Mouse (Mus musculus): Measurements from ENCODE around the gene Fbxo5. TPM values are rescaled to one million over a fixed set of nuclear protein-coding genes. Genes with fewer than 3 reads are reported as not detected.

The Fbxo5 gene
- polyA plus RNA-seq, 1 experiment from 2014 or later, result 47.9 TPM

DNA sequence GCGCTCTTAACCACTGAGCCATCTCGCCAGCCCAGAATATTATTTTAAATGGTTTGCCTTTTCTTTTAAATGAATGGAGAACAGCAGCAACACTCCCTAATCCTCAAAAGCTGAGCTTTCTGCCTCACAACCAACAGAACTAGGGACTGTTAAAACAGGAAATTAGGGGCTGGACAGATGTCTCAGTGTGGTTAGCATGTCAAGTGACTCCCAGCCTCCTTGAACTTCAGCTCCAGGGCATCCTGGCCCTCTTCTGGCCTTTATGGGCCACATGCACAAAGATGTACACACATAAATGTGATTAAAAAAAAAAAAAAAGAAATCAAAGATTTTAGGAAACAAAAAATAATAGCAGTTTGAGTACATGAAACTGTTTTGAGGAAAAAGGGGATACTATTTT is 10.6 kb upstream of the Fbxo5 start:
- Histone ChIP-seq H3K4me2 (ENCODE audit: low read depth, low read length) (no peak overlapping the region), H3K9ac (ENCODE audit: low read depth, low read length) (no peak overlapping the region), H3K4me3 (ENCODE audit: low read length) (no peak overlapping the region), H3K9me3 (ENCODE audit: control insufficient read depth, low read length) (no peaks in the 10 kb centered on the region), H3K4me1 (ENCODE audit: control insufficient read depth, insufficient read depth, low read length) (0 out of 2 replicates have a peak, but pooled peaks cover under 1% of the 10 kb centered on the region), H3K36me3 (ENCODE audit: control insufficient read depth, insufficient read depth, low read length) (peaks cover 38% of the 10 kb centered on the region), H3K27ac (ENCODE audit: low read length) (no peak overlapping the region), H3K27me3 (replicated peaks; ENCODE audit: control insufficient read depth, insufficient read depth, low read length) (no peaks in the 10 kb centered on the region)
- WGBS, result 100% methylated on average over 2 of the region's 2 CpGs
- ATAC-seq, result no peak

DNA sequence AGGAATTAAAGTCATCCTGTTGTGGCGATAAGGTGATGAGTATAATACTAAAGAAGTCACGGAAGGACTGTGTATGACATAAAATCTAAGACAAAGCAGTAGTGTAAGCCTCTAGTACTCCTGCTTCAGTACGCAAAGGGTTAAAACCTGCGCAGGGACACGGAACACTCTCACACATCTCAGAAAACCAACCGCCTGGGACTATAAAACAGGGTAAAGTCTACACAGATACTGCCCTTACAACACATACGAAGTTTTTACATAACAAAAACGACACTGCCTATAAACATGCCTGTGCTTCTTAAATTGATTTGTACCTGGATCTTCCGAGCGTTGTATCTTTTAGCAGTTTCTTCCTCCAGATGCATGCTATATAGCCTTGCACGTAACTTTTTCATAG is 8.3 kb upstream of the Fbxo5 start:
- peak; percentile 53; the same call in 1 of the 2 replicates for ATAC-seq
- no peak overlapping the region for H3K4me2 ChIP-seq (ENCODE audit: low read depth, low read length)
- H3K27me3 ChIP-seq (replicated peaks; ENCODE audit: control insufficient read depth, insufficient read depth, low read length), result no peaks in the 10 kb centered on the region
- no peak overlapping the region for H3K27ac ChIP-seq (ENCODE audit: low read length)
- no peak overlapping the region for H3K9ac ChIP-seq (ENCODE audit: low read depth, low read length)
- WGBS, result 78% methylated on average over 11 of the region's 11 CpGs
- H3K4me1 ChIP-seq (ENCODE audit: control insufficient read depth, insufficient read depth, low read length), result no peaks in the 10 kb centered on the region
- H3K36me3 ChIP-seq (ENCODE audit: control insufficient read depth, insufficient read depth, low read length), result peaks cover 32% of the 10 kb centered on the region
- H3K9me3 ChIP-seq (ENCODE audit: control insufficient read depth, low read length), result no peaks in the 10 kb centered on the region
- H3K4me3 ChIP-seq (ENCODE audit: low read length), result no peak overlapping the region

DNA sequence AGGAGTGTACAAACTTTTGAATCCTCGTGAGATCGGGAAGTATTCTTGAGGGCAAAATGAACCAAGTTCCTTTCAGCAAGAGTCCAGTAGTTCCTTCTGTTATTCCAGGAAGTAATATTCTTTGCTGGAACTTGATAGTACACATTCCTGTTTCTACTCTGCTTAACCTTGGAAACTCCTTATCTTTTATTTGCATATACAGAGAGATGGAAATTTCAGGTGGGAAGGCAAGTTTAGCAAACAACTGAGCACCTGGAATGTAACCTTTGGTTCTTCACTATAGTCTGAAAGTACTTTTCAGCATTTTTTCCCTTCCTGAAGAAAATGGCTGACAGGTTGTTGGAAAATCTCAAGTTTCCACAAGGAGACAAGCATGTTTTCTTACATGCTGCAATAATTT is 2.3 kb upstream of the Fbxo5 start:
- 0 out of 2 replicates have a peak, but pooled peaks have one; percentile 3 for ATAC-seq

DNA sequence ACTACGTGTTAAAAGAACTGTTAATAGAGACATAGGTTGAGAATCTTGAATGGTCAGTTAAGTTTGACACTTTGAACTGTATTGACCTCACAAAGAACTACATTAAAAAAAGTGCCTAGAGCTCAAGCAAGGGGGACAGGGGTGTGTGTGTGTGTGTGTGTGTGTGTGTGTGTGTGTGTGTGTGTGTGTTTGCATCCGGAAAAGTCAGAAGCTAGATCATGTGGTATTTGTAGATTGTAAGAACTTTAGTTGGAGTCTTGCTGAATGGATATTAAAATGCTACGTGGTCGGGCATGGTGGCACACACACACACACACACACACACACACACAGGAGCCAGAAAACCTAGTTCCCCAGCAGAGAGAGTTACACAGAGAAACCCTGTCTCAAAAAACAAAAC is 1.6 kb upstream of the Fbxo5 start:
- Histone ChIP-seq H3K9me3 (ENCODE audit: control insufficient read depth, low read length) (no peaks in the 10 kb centered on the region), H3K27ac (ENCODE audit: low read length) (peak overlapping the region; percentile 79), H3K4me1 (ENCODE audit: control insufficient read depth, insufficient read depth, low read length) (peaks cover 13% of the 10 kb centered on the region), H3K9ac (ENCODE audit: low read depth, low read length) (no peak overlapping the region), H3K4me2 (ENCODE audit: low read depth, low read length) (no peak overlapping the region), H3K4me3 (ENCODE audit: low read length) (no peak overlapping the region), H3K27me3 (replicated peaks; ENCODE audit: control insufficient read depth, insufficient read depth, low read length) (no peaks in the 10 kb centered on the region), H3K36me3 (ENCODE audit: control insufficient read depth, insufficient read depth, low read length) (peaks cover 5% of the 10 kb centered on the region; the same call in 1 of the 2 replicates)
- 59% methylated on average over 4 of the region's 4 CpGs for WGBS
- no peak for ATAC-seq

More for the DNA sequence above, 2.3 kb upstream of the Fbxo5 start:
- Histone ChIP-seq H3K4me1 (ENCODE audit: control insufficient read depth, insufficient read depth, low read length) (peaks cover 7% of the 10 kb centered on the region), H3K9ac (ENCODE audit: low read depth, low read length) (no peak overlapping the region), H3K36me3 (ENCODE audit: control insufficient read depth, insufficient read depth, low read length) (peaks cover 10% of the 10 kb centered on the region), H3K27me3 (replicated peaks; ENCODE audit: control insufficient read depth, insufficient read depth, low read length) (no peaks in the 10 kb centered on the region), H3K4me2 (ENCODE audit: low read depth, low read length) (peak overlapping the region; percentile 33; the same call in 1 of the 2 replicates), H3K4me3 (ENCODE audit: low read length) (no peak overlapping the region), H3K27ac (ENCODE audit: low read length) (peak overlapping the region; percentile 91), H3K9me3 (ENCODE audit: control insufficient read depth, low read length) (no peaks in the 10 kb centered on the region)
- 39% methylated on average over 2 of the region's 2 CpGs for WGBS

DNA sequence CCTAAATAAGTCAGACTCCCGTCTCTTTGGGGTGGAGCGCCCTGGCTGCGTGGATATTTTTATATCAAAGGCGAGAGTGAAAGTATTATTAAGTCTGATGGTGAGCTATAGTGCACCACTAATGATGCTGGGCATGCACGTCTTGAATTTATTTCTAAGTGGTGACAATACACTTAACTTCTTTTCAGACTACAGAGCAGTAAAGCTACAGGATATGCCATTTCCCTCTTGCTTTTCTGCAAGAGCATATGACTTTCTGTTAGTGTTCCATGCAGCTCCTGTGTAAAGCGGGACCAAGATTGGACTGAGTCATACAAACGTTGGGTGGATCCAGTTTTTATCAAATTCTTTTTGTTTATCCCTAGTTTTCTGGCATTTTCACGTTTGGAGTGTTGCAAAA is 1.0 kb upstream of the Fbxo5 start:
- H3K4me3 ChIP-seq (ENCODE audit: low read length), result peak overlapping the region; percentile 74
- ATAC-seq, result no peak
- WGBS, result 12% methylated on average over 8 of the region's 8 CpGs
- H3K27me3 ChIP-seq (replicated peaks; ENCODE audit: control insufficient read depth, insufficient read depth, low read length), result no peaks in the 10 kb centered on the region
- peaks cover 18% of the 10 kb centered on the region for H3K4me1 ChIP-seq (ENCODE audit: control insufficient read depth, insufficient read depth, low read length)
- peak overlapping the region; percentile 93 for H3K27ac ChIP-seq (ENCODE audit: low read length)
- H3K4me2 ChIP-seq (ENCODE audit: low read depth, low read length), result peak overlapping the region; percentile 50
- peak overlapping the region; percentile 73 for H3K9ac ChIP-seq (ENCODE audit: low read depth, low read length)
- H3K36me3 ChIP-seq (ENCODE audit: control insufficient read depth, insufficient read depth, low read length), result peaks cover 4% of the 10 kb centered on the region; the same call in 1 of the 2 replicates
- no peaks in the 10 kb centered on the region for H3K9me3 ChIP-seq (ENCODE audit: control insufficient read depth, low read length)

DNA sequence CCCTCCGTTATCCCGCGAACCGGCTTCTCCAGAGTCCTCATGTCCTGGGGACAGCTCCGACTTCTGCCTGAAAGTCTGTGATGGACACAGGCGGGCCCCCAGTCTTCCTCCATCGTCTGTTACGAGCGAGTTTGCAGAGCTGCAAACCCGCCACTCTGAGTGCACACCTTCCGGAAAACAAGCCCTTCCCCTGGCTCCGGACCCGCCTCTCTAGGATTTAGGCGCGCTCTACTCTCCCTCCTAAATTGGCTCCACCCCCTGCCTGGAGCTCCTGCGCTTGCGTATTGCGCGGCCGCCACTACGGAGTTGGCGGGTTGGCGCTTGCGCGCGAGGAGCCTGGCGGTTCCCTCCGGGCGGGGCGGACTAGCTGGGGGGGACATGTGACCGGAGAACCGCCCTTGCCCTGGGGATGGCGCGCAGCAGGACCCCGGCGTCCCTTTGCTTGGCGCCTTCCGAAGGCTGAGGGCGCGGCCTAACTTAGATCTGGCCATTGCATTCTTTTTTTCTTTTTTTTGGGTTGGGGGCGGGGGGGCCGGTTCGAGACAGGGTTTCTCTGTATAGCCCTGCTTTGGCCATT is 419 bp upstream of the Fbxo5 start:
- peak overlapping the region; percentile 93 for H3K27ac ChIP-seq (ENCODE audit: low read length)
- no peaks in the 10 kb centered on the region for H3K9me3 ChIP-seq (ENCODE audit: control insufficient read depth, low read length)
- under 1% methylated on average over 43 of the region's 43 CpGs for WGBS
- H3K27me3 ChIP-seq (replicated peaks; ENCODE audit: control insufficient read depth, insufficient read depth, low read length), result no peaks in the 10 kb centered on the region
- ATAC-seq, result peak; percentile 93
- peaks cover 21% of the 10 kb centered on the region for H3K4me1 ChIP-seq (ENCODE audit: control insufficient read depth, insufficient read depth, low read length)
- peak overlapping the region; percentile 50 for H3K4me2 ChIP-seq (ENCODE audit: low read depth, low read length)
- H3K36me3 ChIP-seq (ENCODE audit: control insufficient read depth, insufficient read depth, low read length), result peaks cover 9% of the 10 kb centered on the region
- H3K9ac ChIP-seq (ENCODE audit: low read depth, low read length), result peak overlapping the region; percentile 73
- H3K4me3 ChIP-seq (ENCODE audit: low read length), result peak overlapping the region; percentile 74

DNA sequence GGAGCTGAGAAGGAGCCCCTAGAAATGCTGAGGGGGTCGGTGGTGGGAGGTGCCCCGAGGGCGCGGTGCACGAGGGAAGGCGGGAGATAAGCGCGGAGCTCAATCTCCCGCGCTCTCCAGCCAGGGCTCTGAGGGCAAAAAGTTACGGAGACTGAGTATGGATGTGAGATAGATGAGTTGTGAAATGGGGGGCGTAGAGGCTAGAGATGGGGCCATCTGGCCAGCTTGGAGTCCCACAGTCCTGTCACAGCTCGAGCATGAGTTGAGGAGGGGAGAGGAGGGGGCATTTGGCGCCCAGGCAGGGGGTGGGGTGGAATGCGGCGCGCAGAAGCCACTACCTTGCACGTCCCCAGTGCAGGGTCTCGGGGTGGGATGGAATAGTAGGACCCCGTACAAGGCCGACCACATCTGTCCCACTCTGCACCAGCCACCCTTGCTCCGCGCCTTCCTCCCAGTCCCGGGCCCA is 676 bp downstream of the Fbxo5 start:
- H3K4me1 ChIP-seq (ENCODE audit: control insufficient read depth, insufficient read depth, low read length), result peaks cover 21% of the 10 kb centered on the region
- ATAC-seq, result peak; percentile 8
- whole genome bisulfite sequencing, result 0% methylated on average over 24 of the region's 24 CpGs
- peaks cover 13% of the 10 kb centered on the region for H3K36me3 ChIP-seq (ENCODE audit: control insufficient read depth, insufficient read depth, low read length)
- H3K9ac ChIP-seq (ENCODE audit: low read depth, low read length), result peak overlapping the region; percentile 78
- H3K4me2 ChIP-seq (ENCODE audit: low read depth, low read length), result peak overlapping the region; percentile 90
- H3K4me3 ChIP-seq (ENCODE audit: low read length), result peak overlapping the region; percentile 74
- no peaks in the 10 kb centered on the region for H3K9me3 ChIP-seq (ENCODE audit: control insufficient read depth, low read length)
- H3K27ac ChIP-seq (ENCODE audit: low read length), result peak overlapping the region; percentile 81
- no peaks in the 10 kb centered on the region for H3K27me3 ChIP-seq (replicated peaks; ENCODE audit: control insufficient read depth, insufficient read depth, low read length)

DNA sequence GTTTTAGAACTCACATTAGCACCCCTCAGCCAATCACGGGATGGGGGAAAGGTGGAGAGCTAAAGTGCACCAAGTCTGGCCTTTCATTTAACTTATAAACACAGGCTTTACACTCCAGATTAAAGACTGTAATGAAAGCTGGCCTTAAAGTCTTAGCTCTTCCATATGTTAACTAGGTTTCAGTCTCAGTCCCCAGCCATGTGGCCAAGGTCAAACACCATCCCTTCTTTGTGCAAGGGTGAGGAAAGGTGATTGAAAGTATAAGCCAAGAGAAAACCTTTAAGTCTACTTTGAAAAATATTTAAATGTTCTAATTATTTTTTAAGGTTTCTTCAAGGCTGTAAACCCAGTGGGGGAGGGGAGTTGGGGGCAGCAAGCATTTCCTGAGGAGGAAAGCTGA is 1.7 kb downstream of the Fbxo5 start:
- WGBS, result 2% methylated on average over 1 of the region's 1 CpGs
- H3K9me3 ChIP-seq (ENCODE audit: control insufficient read depth, low read length), result no peaks in the 10 kb centered on the region
- H3K36me3 ChIP-seq (ENCODE audit: control insufficient read depth, insufficient read depth, low read length), result peaks cover 13% of the 10 kb centered on the region
- H3K4me2 ChIP-seq (ENCODE audit: low read depth, low read length), result peak overlapping the region; percentile 49
- ATAC-seq, result no peak
- peak overlapping the region; percentile 50 for H3K4me3 ChIP-seq (ENCODE audit: low read length)
- H3K9ac ChIP-seq (ENCODE audit: low read depth, low read length), result peak overlapping the region; percentile 60
- H3K27me3 ChIP-seq (replicated peaks; ENCODE audit: control insufficient read depth, insufficient read depth, low read length), result no peaks in the 10 kb centered on the region
- H3K27ac ChIP-seq (ENCODE audit: low read length), result no peak overlapping the region; the same call in 1 of the 2 replicates
- peaks cover 21% of the 10 kb centered on the region for H3K4me1 ChIP-seq (ENCODE audit: control insufficient read depth, insufficient read depth, low read length)

DNA sequence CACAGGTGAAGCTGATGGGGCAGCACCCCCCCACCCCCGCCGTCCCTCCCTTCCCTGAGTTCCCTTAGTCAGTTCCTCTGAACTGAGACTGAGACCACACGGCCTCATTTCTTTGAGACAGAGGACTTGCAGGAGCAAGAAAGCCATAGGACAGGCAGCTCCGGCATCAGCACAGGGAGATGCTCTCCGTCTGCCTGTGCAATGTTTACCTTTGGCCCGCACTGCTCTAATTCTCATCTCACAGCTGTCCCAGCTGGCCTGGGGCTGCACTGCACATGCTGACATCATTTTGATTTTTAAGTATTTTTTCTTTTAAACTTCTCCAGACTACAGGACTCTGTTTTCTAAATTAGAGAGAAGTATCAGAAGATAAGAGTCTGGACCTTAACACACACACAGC is 2.5 kb downstream of the Fbxo5 start:
- Histone ChIP-seq H3K9me3 (ENCODE audit: control insufficient read depth, low read length) (no peaks in the 10 kb centered on the region), H3K4me1 (ENCODE audit: control insufficient read depth, insufficient read depth, low read length) (peaks cover 21% of the 10 kb centered on the region), H3K4me2 (ENCODE audit: low read depth, low read length) (peak overlapping the region; percentile 49), H3K27ac (ENCODE audit: low read length) (no peak overlapping the region), H3K9ac (ENCODE audit: low read depth, low read length) (peak overlapping the region; percentile 39; the same call in 1 of the 2 replicates), H3K27me3 (replicated peaks; ENCODE audit: control insufficient read depth, insufficient read depth, low read length) (no peaks in the 10 kb centered on the region), H3K4me3 (ENCODE audit: low read length) (peak overlapping the region; percentile 50), H3K36me3 (ENCODE audit: control insufficient read depth, insufficient read depth, low read length) (peaks cover 16% of the 10 kb centered on the region)
- 13% methylated on average over 6 of the region's 6 CpGs for WGBS
- ATAC-seq, result no peak
